Mouse (Mus musculus) brown adipose tissue, adult 24 weeks (tissue): ENCODE data around the gene Olfr1414. TPM values are rescaled to one million over a fixed set of nuclear protein-coding genes. Genes with fewer than 3 reads are reported as not detected.
"Not testable (repeated sequence)": the region's sequence is repeated elsewhere in the genome, so short reads cannot be mapped to it uniquely, and the experiment has no call there.

ENCODE experiments used
- H3K27ac ChIP-seq: fragments of 200-500 bp; replicated peaks from 2 replicates; pipeline ENCODE4 v1.5.1; 2012; ENCODE audit warnings: low read depth, mild to moderate bottlenecking, low read length
- H3K4me1 ChIP-seq: fragments of 200-500 bp; 2 replicates; pipeline ENCODE4 v1.6.1; 2012; ENCODE audit warnings: low read length, mixed read lengths; ENCODE audit not compliant: control insufficient read depth, insufficient read depth, insufficient read length
- H3K4me3 ChIP-seq: fragments of 200-500 bp; 2 replicates; pipeline ENCODE4 v1.5.1; 2012; ENCODE audit warnings: low read depth, mild to moderate bottlenecking, low read length, moderate library complexity; ENCODE audit not compliant: insufficient read depth
- polyA plus RNA-seq: library from polyadenylated mRNA; stranded (reverse); fragments of >200 nt; gene quantifications from 2 replicates; pipeline ENCODE4 v1.2.4, GENCODE M21; 2012; ENCODE audit not compliant: missing spikeins, insufficient read depth, insufficient read length

Olfr1414 gene
- not detected in 2 replicates for polyA plus RNA-seq

DNA sequence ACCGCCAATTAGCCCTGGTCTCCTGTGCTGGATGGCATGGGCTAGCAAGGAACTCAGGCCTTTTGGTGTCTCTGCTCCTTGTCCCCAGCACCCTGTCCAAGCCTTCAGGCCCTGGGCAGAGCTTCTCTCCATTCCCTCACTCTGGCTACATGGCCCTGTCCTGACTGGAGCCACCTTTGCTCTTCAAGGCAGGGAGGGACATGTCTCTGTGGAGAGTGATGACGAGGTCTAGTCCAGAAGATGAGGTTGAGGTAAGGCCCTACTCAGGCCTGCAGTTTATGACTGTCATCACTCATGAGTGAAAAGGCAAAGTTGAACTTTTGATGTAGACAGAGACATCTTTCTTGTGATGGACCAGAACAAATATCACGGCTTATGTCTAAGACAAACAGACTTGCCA is at the start of gene Olfr1414:
TSS of gene Olfr1414 (minus strand) at position 101 of the 400 bp plus-strand sequence.
- H3K4me3 ChIP-seq = no peak within 1 kb of the TSS
- H3K4me1 ChIP-seq = no peaks in the 10 kb centered on the region
- no peak within 1 kb of the TSS for H3K27ac ChIP-seq

DNA sequence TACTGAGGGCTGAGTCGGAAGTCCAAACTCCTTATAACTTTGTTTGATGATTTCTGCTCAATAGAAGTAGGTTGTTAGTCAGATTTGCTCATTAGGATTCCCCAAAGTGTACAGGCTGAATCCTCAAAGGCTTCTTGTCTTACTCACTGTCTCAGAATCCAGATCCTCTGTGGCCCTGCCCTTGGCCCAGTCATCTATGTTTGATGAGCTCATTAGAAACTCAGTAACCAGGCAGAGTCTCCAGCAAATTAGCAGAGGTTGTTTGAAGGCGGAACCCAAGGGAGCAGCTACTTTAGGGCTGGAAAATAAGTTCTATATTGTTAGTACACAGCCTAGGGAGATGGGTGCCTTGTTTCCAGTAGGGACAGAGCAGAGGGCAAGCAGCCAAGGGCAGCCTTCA is 27.5 kb upstream of the Olfr1414 start:
- H3K4me3 ChIP-seq = no peak overlapping the region
- H3K27ac ChIP-seq = no peak overlapping the region
- H3K4me1 ChIP-seq = no peaks in the 10 kb centered on the region

DNA sequence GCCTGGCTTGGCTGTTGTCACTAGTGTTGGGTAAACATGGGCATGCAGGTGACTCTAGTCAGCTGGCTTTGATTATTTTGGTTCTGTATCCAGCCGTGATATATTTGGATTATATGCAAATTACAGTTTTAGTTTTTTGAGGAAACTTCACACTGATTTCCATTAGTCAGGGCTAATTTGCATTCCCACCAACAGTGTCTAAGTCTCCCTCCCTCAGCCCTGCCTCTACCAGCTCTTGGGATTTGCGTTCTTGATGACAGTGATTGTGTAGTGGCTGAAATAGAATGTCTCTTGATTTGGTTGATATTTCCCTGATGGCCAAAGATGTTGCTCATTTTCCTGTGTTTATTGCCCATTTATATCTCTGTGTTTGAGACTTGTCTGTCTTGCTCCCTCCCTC is 20.6 kb upstream of the Olfr1414 start:
- H3K4me1 ChIP-seq = no peaks in the 10 kb centered on the region
- H3K4me3 ChIP-seq = no peak overlapping the region
- H3K27ac ChIP-seq = no peak overlapping the region

DNA sequence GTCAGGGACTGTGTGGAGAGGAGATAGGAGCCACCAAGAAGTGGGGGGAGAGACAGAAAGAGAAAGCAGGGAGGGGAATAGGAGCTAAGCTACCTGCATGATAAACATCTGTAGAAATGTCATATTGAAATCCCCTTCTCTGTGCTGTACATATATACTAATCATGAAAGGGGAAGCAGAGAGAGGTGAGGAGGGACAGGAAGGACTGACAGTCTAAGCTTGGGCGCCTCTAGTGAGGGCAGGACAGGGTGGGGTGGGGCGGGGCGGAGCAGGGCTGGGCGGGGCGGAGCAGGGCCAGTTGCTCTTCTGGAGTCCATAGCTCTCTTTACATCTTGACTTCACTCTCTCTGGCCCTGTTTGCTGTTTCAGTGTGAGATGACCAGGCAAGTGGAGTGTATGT is 18.5 kb upstream of the Olfr1414 start:
- Histone ChIP-seq H3K4me3 (no peak overlapping the region), H3K27ac (no peak overlapping the region), H3K4me1 (no peaks in the 10 kb centered on the region)

DNA sequence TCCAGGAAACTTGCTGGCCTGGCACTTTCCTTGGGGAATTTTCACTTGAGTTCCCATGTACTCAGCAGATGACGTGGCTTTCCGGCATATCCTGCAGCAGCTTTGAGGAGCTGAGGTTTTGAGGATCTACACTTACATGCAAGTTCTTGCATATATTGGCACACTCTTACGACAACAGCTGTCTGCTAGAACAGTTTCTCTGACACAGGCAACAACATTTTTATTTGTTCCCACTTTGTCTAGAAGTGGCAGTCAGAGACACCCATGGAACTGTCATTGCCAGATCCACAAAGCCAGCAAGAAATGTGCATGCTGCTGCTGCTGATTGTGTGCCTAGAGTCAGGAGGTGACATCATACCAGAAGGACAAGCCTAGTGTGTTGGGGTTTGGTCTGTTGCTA is 5.3 kb upstream of the Olfr1414 start:
- no peak overlapping the region for H3K27ac ChIP-seq
- H3K4me3 ChIP-seq = no peak overlapping the region
- H3K4me1 ChIP-seq = no peaks in the 10 kb centered on the region

DNA sequence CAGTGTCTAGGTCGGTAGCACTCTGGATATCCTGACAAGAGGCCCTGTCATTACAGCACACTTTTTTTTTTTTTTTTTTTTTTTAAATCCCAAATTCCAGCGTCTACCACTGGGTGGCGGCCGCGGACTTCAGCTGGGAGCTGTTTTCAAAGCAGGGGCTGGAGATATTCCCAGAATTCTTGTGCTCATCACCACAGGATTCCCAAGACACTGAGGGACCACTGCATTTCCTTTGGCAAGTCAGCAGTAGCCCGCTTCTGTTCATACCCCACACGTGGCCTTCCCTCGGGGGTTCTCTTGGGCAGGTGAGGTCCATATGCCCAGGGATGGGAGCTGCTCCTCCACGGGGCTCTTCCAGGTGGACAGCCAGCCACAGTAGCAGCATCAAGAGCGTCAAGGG is 2.9 kb upstream of the Olfr1414 start:
- Histone ChIP-seq H3K27ac (no peak overlapping the region), H3K4me1 (no peaks in the 10 kb centered on the region), H3K4me3 (no peak overlapping the region)

DNA sequence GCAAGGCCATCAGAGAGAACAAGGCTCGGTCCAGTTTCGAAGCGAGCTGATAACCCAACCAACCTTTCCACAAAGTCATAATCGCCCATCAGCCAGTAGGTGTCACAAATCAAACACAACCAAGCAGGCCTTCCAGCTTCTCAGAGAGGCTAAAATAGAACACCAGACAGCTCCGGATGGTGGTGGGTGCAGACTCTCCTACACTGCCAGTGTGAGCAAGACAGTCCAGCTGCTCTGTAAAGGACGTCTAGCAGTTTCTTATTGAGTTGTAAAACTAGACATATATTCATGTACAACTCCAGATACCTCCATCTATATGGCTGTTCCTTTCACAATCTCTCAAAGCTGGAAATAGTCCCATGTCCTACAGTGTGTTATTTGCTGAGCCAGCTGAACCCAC is 585 bp upstream of the Olfr1414 start:
- Histone ChIP-seq H3K27ac (no peak overlapping the region), H3K4me1 (no peaks in the 10 kb centered on the region), H3K4me3 (no peak overlapping the region)

DNA sequence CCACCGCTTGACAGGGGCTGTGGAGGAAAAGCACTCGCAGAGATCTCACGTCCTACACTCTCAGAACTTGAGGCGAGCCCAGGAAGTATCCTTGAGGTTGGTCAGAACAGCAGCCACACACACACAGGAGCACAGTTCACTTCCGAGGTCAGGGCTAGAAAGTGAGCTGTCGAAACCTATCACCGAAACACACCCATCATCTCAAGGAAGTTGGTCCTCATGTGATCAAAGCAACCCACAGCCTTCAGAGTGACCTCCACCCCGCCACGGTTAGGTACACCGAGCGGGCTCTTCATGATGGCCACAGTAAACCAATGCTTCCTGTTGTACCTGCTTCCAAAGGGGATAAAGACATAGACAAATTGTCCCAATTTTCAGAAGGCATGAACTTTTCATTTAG is 3.1 kb downstream of the Olfr1414 start:
- no peaks in the 10 kb centered on the region for H3K4me1 ChIP-seq
- no peak overlapping the region for H3K4me3 ChIP-seq
- no peak overlapping the region for H3K27ac ChIP-seq

DNA sequence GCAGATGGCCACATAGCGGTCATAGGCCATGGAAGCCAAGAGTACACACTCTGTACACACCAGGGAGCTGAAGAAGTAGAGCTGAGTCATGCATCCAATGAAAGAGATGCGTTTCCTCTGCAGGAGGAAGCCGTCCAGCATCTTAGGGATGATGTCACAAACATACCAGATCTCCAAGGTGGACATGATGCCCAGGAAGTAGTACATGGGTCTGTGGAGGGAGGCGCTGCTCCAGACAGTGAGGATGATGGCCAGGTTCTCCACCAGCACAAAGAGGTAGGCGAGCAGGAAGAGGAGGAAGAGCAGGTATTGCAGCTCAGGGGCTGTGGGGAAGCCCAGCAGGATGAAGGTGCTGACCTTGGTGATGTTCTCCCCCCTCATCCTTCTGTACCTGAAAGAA is 6.8 kb downstream of the Olfr1414 start:
- H3K4me1 ChIP-seq, H3K4me3 ChIP-seq, H3K27ac ChIP-seq: not testable (repeated sequence)

DNA sequence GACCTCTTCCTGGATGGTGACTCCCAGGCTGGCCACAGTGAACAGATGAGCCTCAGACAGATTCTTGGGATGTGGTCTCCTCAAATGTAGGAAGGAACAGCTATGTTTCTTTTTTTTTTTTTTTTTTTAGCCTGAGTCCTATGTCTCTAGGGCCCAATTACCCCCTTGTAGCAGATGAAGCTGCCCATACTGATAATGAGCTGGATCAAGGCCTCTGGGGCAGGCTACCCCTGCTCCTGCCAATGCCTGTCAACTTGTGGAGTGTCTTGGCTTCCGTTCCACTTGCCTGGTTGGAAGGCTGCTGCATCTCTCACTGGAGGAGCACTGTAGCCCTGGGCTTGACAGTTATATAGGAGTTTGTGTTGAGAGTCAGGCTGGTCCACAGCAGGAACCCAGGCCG is 22.5 kb downstream of the Olfr1414 start, which contains the start of gene Olfr1415:
TSS of gene Olfr1415 (minus strand) at position 101 of the 400 bp plus-strand sequence.
- no peak within 1 kb of the TSS for H3K4me3 ChIP-seq
- no peaks in the 10 kb centered on the region for H3K4me1 ChIP-seq
- no peak within 1 kb of the TSS for H3K27ac ChIP-seq

DNA sequence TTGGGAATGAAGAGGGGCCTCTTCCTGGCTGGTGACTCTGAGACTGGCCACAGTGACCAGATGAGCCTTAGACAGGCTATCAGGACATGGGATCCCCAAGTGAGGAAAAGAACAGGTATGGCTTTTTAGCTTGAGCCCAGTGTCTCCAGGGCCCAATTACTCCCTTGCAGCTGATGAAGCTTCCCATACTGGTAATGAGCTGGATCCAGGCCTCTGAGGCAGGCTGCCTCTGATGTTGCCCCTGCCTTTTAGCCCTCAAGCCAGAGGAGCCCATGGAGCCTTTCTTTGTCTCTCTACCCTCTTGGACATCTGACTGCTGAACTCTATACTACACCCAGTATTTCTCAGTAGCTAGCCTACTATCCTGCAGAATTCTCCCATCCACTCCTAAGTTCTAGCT is 33.4 kb downstream of the Olfr1414 start, which contains the start of gene Olfr1416:
TSS of gene Olfr1416 (minus strand) at position 101 of the 400 bp plus-strand sequence.
- Histone ChIP-seq H3K4me1 (no peaks in the 10 kb centered on the region), H3K4me3 (no peak within 1 kb of the TSS), H3K27ac (no peak within 1 kb of the TSS)

DNA sequence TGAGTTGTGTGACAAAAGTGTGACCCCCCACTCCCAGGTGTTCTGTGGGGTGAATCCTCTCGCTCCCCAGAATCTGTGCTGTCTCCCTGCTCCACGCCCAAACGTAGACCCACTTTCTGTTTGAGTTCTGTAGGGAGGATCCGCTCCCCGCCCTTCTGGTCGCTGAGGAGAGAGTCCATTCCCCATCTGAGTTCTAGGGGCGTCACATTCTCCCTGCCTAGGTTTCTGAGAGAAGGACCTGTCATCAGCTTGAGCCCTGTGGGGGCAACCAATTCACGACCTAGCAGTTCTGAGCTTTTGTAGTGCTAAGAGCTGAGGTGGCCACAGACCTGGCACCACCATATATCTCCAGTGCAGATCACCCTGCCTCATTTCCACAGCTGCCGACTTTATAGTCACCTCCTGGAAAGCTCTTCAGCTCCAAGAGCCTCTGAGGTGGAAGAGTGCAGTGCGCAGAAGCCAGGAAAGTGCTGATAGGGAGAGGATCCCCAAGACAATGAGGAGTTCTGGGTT is 44.3 kb downstream of the Olfr1414 start:
- Histone ChIP-seq H3K4me1 (no peaks in the 10 kb centered on the region), H3K27ac (peak overlapping the region; percentile 61), H3K4me3 (peak overlapping the region; percentile 76)

DNA sequence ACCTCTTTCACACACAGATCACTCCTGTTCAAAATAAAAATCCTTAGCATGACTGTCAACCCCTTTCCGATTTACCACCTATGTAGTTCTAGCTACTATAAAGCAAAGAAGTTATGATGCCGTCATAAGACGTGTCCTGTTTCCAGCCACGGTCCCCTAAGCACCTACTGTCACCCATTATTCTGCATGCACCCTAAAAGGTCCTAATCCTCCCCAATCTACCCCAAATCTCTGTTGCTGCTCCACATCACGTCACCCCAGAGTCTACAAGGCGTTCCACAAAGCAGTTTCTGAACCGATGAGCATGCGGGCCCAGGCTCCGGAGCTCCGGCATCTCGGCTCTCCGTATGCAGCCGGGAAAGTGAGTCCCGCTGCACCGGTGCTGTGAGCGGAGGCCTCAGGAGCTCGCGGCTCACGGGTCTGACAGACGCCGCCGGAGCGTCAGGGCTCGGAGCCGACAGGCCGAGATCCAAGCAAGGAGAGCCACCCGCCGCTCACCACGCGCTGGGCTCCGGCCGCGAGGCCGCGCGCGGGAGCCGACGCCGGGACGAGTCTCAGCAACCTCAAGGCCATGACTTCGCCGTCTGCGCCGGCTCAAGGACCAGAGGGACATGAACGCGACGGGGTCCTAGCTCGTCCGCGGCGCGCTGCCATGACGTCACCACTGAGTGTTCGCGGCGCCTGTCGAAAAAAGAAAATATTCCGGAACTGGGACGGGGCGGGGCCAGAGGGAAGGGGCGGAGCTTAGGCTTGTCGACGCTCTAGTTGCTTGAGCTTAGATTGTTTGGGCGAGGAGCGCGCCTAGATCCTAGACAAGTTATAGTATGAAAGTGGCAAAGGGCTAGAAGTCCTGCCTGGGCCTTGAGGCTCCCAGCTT is 45.1 kb downstream of the Olfr1414 start, which contains the start of gene Ndufa10:
TSS of gene Ndufa10 (minus strand) at position 696 of the 877 bp plus-strand sequence.
- peak within 1 kb of the TSS; percentile 91 for H3K27ac ChIP-seq
- no peaks in the 10 kb centered on the region for H3K4me1 ChIP-seq
- peak within 1 kb of the TSS; percentile 97 for H3K4me3 ChIP-seq

DNA sequence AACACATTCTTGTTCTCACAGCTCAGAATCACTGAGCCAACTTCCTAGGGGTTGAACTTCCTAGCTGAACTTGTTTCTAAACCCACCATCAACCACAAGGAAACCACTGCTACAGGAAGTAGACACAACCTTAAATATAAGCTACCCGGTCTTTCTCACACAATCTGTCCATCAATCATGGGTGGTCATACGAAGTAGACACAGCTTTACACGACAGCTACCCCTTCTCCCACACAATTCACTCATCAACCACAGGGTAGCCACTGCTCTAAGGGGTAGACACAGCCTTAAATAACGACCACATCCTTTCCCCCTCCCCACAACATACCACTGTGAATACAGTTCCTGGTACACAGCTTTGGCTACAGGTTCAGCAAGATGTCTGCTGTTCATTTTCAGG is 49.6 kb downstream of the Olfr1414 start:
- Histone ChIP-seq H3K27ac (no peak overlapping the region), H3K4me1 (no peaks in the 10 kb centered on the region), H3K4me3 (no peak overlapping the region)

DNA sequence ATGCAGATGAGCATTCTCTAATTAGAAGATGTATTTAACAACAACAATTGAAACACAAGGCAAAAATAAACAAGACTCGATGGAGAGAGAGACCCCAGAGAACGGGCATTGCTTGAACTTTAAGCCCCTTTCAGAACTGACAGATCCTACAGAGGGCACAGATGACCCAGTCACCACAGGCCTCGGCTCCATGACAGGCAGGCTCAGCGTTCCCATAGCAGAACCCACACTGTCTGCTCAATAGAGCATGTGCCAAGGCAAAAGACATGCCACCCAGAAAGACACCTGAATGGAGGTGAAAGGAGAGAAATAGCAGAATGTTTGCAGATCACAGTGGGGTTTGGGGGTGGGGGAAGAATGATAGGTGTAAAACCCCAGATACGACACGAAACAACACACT is 60.0 kb downstream of the Olfr1414 start:
- H3K4me3 ChIP-seq = no peak overlapping the region
- H3K4me1 ChIP-seq = no peaks in the 10 kb centered on the region
- no peak overlapping the region for H3K27ac ChIP-seq

DNA sequence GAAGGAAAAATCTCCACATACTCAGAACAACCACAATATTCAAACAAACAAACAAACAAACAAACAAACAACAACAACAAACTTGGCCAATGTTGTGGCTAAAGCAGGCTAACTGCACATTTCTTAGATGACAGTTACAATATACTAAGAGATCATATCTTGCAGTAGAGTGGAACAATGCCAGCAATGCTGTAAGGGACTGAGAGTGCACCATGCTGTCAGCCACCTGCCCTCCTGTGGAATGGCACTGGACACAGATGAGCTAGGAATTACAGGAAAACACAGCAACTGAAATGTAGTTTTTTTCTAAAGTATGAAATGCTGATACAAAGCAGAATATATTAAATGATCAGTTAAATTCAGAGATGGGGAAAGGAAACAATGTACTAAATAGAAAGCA is 60.7 kb downstream of the Olfr1414 start:
- Histone ChIP-seq H3K27ac (no peak overlapping the region), H3K4me3 (no peak overlapping the region), H3K4me1 (no peaks in the 10 kb centered on the region)
